Mouse (Mus musculus) neutrophil, adult 5-6 weeks (primary cell): ENCODE measurements around the gene Smtnl2. TPM values are rescaled to one million over a fixed set of nuclear protein-coding genes. Genes with fewer than 3 reads are reported as not detected.
"Not testable (repeated sequence)": the region's sequence is repeated elsewhere in the genome, so short reads cannot be mapped to it uniquely, and the experiment has no call there.

Experiments
- ATAC-seq: fragments of 151-379, 151-347 bp; 2 replicates; pipeline ENCODE4 v1.8.0; 2017; ENCODE audit warnings: mild to moderate bottlenecking, moderate TSS enrichment; ENCODE audit not compliant: insufficient number of reproducible peaks, poor library complexity, low FRiP score, severe bottlenecking; ENCODE audit errors: extremely low read depth
- total RNA-seq: library from RNA; stranded (forward); fragments of 200-1000 nt; gene quantifications from 2 replicates; pipeline ENCODE4 v1.2.3, GENCODE M21; 2017

The Smtnl2 gene
- not detected in 2 replicates for total RNA-seq

DNA sequence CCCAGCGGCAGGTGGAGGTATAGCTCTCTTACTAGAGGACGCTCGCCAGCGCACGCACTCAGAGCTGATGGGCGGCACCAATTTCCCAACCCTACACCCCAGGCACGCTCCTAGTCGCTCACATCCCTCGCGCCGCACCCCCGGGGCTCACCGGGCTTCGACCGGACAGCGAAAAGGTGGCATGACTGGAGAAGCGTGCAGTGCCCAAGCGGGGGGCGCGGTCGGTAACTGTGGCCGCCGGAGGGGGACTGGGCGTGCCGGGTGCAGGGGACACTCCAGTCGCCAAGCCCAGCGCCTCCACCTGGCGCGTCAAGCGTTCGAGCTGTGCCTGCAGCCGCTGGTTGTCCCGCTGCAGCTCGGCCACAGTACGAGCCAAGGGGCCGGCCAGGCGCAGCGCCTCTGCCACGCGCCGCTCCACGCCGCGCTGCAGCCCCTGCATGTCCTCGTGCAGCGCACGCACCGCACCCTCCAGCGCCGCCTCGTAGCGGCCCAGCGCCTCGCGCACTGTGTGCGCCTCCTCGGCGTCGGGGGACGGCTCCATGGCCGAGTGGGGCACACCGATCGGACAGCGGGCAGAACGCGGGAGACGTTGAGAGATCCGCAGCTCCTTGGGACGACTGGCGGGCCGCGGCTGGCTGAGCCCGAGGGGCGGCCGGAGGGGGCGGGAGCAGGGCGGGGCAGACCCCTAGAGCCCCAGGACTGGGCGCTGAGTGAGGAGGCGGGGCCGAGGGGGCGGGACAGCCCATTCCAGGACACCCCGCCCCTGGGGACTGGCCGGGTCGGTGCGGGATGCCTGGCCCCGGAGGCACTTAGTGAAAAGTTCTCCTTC lies at the start of gene Smtnl2:
Smtnl2 (minus strand) TSS at position 621 of the 829 bp plus-strand sequence.
- ATAC-seq = peak; percentile 37

- no peak for ATAC-seq
Measured at GRCm38 (mm10) chr11:72458502-72458901, 47.0 kb upstream of the Smtnl2 start.

GRCm38 (mm10) chr11:72457995-72458496 lies 46.5 kb upstream of the Smtnl2 start:
- ATAC-seq = no peak

GRCm38 (mm10) chr11:72455694-72456093 lies 44.2 kb upstream of the Smtnl2 start:
- ATAC-seq = no peak

DNA sequence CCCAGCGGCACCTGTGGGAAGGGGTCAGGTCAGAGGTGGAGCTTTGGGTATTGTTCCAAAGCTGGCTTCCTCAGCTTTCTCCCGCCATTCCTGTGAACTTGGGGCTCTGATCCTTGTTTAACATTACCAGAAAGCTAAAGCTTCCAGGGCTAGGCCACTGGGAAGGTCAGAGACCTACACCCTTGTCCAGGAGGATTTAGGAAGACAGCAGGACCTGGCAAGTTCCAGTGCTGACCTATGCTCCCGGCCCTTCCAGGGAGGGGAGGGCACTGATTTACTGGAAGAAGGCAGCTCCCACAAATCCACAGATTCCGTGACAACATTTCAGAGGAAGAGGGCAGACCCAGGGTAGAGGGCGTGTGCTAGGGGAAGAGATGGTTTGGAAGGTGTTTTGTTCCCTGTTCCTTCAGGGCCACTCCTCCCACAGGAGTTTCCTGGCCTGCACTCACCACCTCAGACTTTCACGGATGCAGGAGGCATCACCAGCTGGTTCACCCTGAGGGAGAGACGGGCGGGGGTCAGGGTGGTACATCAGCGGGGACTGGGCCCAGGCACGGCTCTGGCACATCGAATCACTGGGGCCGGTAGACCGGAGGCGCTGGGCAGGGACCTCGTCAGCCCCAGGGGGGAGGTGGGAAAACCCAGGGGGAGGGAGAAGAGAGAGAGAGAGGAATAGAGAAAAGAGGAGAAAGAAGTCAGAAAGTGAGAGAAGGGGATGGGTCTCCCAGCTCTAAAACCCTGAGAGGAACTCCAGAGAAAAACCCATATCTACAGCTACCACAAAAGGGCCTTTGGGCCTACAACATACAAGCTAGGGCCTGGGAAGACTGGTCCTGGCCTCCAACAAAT lies 41.8 kb upstream of the Smtnl2 start:
- no peak for ATAC-seq

DNA sequence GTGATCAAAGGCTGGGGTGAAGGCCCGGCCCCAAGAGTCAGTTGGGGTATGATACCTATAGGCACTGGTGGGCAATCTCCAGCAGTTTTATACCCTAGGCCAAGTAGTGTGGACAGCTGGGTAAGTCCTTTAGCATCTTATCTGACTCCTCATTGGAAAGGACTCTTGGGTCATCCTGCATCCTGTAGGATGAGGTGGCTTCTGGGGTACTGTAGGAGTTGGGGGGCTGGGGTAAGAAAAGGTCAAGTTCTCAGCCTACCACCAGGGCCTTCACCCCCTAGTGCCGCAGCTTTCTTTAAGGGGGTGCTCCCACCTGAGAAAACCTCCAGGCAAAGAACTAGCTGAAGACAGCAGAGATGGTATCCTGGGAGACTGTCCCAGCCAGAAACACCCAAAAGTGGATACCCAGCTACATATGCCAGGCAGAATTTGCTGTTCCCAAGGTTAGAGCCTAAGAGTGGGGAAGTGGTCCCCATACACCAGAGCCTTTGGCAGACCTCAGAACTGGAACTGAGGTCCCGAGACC lies 40.7 kb upstream of the Smtnl2 start:
- ATAC-seq = no peak

DNA sequence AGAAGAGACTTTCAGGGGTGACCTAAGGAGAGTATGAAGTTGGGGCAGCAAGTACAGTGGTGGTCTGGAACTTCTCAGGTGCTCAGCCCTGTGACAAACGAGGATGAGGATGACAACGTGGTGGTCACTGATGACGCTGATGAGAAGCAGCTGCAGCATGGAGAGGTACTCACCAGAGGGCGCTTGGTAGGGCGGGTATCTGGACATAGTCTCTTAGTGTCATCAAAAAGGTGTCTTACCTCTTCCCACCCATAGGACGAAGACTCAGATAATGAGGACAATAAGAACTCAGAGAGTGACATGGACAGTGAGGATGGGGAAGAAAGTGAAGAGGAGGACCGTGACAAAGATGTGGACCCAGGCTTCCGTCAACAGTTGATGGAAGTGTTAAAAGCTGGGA lies 36.0 kb upstream of the Smtnl2 start:
- ATAC-seq = no peak

DNA sequence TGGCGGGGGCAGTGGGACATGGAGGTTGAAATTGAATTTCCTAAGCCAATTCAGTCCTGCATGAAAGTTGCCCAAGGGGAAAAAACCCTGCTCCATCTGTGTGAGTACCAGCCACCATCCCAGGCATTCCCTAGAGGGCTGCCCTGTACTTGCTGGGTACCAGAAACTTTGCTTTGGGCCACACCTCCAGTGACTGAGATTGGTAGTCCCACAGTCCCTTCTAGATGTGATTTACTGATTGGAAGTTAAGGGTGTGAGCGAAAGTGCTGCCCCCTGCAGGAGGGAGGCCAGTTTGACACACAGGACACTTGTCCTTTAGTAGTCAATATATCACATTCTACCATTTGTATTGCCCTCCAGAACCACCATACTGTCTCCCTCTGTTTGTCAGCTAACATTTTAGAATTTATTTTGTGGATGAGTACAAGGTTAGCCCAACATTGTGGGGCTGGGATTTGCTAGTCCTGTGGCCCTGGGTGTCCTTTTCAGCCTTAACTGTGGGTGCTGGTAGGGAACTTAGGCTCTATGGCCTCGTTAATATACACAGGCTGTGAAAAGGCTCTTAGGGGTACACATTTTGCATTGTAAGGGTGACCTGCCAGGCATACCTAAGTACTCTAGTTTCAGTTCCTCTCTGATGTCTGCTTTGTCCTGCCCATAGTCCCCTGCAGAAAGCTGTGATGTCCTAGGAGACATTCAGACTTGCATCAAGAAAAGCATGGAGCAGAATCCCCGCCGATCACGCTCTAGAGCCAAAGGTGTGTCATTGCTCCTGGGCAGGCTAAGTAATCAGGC lies 35.0 kb upstream of the Smtnl2 start:
- peak; percentile 74 for ATAC-seq

GRCm38 (mm10) chr11:72440965-72441664 lies 29.6 kb upstream of the Smtnl2 start, which contains the start of gene Mybbp1a:
Mybbp1a (plus strand) TSS chr11:72441355.
- peak; percentile 92 for ATAC-seq

- ATAC-seq = not testable (repeated sequence)
Measured at GRCm38 (mm10) chr11:72440597-72440964, 29.1 kb upstream of the Smtnl2 start.

DNA sequence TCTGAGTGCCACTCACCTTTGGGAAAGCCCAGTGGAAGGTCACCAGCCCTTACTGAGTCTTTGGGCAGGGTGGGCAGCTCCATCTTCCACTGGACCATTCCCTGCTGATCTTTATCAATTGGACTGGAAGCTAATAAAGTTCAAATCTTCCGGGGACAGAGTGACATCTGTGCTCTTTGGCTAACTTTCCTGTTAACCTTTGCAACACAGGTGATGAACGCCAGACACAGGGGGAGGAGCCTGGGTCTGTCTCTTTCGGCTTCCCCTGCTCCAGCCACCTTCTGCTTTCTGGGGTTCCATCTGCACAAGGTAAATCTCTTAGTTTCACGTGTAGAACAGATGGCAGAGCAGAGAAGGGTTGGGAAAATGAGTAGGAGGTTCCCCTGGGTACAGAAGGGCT lies 26.9 kb upstream of the Smtnl2 start:
- ATAC-seq = no peak

- ATAC-seq = no peak
Measured at GRCm38 (mm10) chr11:72436756-72437650, 25.5 kb upstream of the Smtnl2 start.

- no peak for ATAC-seq
Measured at GRCm38 (mm10) chr11:72436271-72436670, 24.8 kb upstream of the Smtnl2 start.

- no peak for ATAC-seq
Measured at GRCm38 (mm10) chr11:72435694-72436045, 24.2 kb upstream of the Smtnl2 start.

DNA sequence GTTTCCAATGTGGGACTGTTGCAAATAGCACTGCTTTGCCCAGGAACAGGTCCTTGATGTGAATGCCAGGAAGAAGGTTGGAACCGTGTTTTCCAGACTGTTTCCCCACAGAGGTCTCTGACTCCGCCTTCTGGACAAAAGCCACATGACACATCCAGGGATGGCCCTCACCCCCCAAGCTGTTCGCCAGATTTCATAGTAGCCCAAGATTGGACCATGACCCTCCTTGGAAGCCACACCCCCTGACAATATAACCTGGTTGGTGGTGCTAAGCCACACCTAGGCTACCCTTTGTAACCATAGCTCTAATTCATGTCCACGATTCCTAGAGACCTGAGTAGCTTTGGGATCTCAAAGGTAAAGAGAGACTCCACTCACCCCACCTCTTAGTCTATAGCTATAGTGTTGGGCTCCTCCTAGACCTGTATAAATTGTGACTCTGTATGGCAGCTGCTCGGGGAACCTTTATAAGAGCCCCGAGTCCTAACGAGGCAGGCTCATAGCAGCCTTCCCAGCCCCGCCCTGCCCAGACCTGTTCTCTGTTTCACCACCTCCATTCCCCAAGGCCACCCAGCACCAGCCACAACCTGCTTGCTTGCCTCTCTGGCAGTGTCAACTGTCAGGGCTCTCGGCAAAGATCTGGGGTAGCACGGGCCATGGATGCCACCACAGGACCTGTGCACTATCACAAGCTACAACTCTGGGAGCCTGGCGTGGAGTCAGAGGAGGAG lies 23.6 kb upstream of the Smtnl2 start, which contains the start of gene Ggt6:
Ggt6 (plus strand) TSS at position 564 of the 731 bp plus-strand sequence.
- ATAC-seq = no peak

DNA sequence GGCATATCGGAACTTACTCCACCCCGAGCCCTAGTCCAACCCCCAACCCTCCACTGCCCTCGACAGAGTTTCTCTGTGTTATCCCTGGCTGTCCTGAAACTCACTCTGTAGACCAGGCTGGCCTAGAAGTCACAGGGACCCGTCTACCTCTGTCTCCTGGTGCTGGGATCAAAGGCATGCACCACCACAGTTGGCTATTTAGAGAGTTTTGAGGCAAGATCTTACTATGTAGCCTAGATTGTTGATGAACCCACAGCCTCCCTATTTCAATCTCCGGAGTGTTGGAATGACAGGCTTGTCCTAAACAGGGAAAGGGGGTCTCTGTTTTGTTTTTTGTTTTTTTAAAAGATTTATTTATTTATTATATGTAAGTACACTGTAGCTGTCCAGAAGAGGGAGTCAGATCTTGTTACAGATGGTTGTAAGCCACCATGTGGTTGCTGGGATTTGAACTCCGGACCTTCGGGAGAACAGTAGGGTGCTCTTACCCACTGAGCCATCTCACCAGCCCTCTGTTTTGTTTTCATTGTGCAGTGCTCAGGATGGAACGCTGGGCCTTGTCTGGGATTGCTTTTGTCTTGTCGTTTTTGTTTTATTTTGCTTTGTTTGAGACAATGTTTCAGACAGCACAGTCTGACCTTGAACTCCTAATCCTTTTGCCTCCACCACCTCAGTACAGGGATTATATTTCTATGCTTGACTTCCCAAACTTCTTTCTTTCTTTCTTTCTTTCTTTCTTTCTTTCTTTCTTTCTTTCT lies 19.0 kb upstream of the Smtnl2 start:
- not testable (repeated sequence) for ATAC-seq
